Mouse (Mus musculus) liver, postnatal 0 days (tissue): Measurements from ENCODE around the gene Zdhhc13.

ENCODE experiments used
- CTCF ChIP-seq: sonication (generic); IDR thresholded peaks from 2 replicates; pipeline ENCODE4 v1.5.1; 2016; ENCODE audit warnings: antibody characterized with exemption, low read depth
- EP300 ChIP-seq: IDR thresholded peaks from 2 replicates; pipeline ENCODE4 v1.6.1; 2016; ENCODE audit warnings: antibody characterized with exemption, low read depth, mild to moderate bottlenecking

- TF ChIP-seq CTCF (no peak), EP300 (no peak)
Observed at GRCm38 (mm10) chr7:48773333-48773732, 15.5 kb upstream of the Zdhhc13 start.
